Mouse (Mus musculus) telencephalon, adult 2 months (tissue): ENCODE results near the gene Marcks.
A peak's percentile ranks its signal among the peaks of the same experiment; 100 is the strongest.
"Not testable (repeated sequence)": the region's sequence is repeated elsewhere in the genome, so short reads cannot be mapped to it uniquely, and the experiment has no call there.

Experiments
- DNase-seq: peaks from one replicate; pipeline ENCODE4 v3.0.0-alpha.2; 2011; ENCODE audit warnings: low read depth, low spot score

Marcks gene

GRCm38 (mm10) chr10:37136981-37137518 is 1.7 kb downstream of the Marcks start:
- peak; percentile 42 for DNase-seq

GRCm38 (mm10) chr10:37135951-37136751 is 2.6 kb downstream of the Marcks start:
- no peak for DNase-seq

GRCm38 (mm10) chr10:37133876-37134708 is 4.6 kb downstream of the Marcks start:
- no peak for DNase-seq

- no peak for DNase-seq
These were observed 6.0 kb downstream of the Marcks start for GRCm38 (mm10) chr10:37132671-37133070.

- no peak for DNase-seq
These were observed 9.1 kb downstream of the Marcks start for GRCm38 (mm10) chr10:37129652-37130051.

- DNase-seq = no peak
These were observed 23.4 kb downstream of the Marcks start for GRCm38 (mm10) chr10:37115329-37115728.

- no peak for DNase-seq
These were observed 25.9 kb downstream of the Marcks start for GRCm38 (mm10) chr10:37112812-37113211.

GRCm38 (mm10) chr10:37112362-37112761 is 26.4 kb downstream of the Marcks start:
- no peak for DNase-seq

- peak; percentile 23 for DNase-seq
These were observed 27.3 kb downstream of the Marcks start for GRCm38 (mm10) chr10:37111432-37111831.

- DNase-seq = no peak
These were observed 31.7 kb downstream of the Marcks start for GRCm38 (mm10) chr10:37106871-37107627.

GRCm38 (mm10) chr10:37106303-37106702 is 32.4 kb downstream of the Marcks start:
- DNase-seq = no peak

GRCm38 (mm10) chr10:37102227-37103080 is 36.3 kb downstream of the Marcks start:
- DNase-seq = no peak

GRCm38 (mm10) chr10:37101733-37102132 is 37.0 kb downstream of the Marcks start:
- DNase-seq = no peak

- DNase-seq = no peak
These were observed 42.2 kb downstream of the Marcks start for GRCm38 (mm10) chr10:37096529-37096928.

- no peak for DNase-seq
These were observed 42.9 kb downstream of the Marcks start for GRCm38 (mm10) chr10:37095803-37096202.

GRCm38 (mm10) chr10:37093306-37093705 is 45.4 kb downstream of the Marcks start:
- no peak for DNase-seq

- no peak for DNase-seq
These were observed 48.3 kb downstream of the Marcks start for GRCm38 (mm10) chr10:37090411-37090810.

- not testable (repeated sequence) for DNase-seq
These were observed 54.6 kb downstream of the Marcks start for GRCm38 (mm10) chr10:37084071-37084470.
